9 mouse cellular contexts compared by ENCODE assay signal in the genomic region with DNA sequence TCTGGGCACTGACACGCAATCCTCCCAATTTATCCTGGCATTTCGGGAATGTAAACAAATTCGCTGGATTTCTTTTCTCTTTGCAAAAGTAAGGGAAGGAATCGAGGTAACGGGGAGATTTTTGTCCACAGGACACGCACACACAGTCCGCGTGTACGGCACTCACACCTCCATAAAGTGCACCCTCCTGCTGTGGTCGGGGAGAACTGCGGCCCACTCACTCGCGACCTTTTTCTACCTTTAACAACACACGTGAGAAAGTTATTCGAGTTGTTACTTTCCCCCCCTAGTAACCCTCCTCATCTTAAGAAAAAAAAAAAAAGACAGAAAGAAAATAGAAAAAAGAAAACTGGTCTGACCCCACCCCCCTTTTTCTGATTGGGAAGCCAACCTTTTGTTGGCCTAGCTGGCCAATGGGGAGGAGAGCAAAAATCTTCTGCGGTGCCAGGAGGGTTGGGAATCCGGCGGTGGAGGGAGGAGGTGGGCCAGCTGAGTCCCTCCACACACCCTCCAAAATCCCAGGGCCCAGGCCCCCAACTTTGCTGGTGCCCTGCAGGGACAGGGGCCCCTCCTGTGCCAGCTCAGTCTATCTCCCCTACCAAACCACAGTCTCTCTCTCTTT. TPM values are rescaled to one million over a fixed set of nuclear protein-coding genes. Genes with fewer than 3 reads are reported as not detected.
DNase-seq lines count a peak whose midpoint lies in the region; ATAC-seq and TF ChIP-seq lines count a peak whose summit lies in the region.
"Had no signal": no experiment of that assay in that cellular context is flagged by ENCODE, and none has a peak within 500 bp of the region (broad histone marks: within the 10 kb centered on the region; RNA-seq: fewer than 3 reads in every experiment).

No protein-coding gene starts in this region.

- H3K4me2 ChIP-seq in lung, embryonic 15.5 days, result peak overlapping the region; percentile 77
- peak overlapping the region; percentile 86 for H3K4me2 ChIP-seq in embryonic facial prominence, embryonic 13.5 days
- H3K4me2 ChIP-seq in intestine, postnatal 0 days (replicated peaks; ENCODE audit: low read depth), result peak overlapping the region; percentile 81
- H3K4me2 ChIP-seq in neural tube, embryonic 13.5 days, result peak overlapping the region; percentile 93

- peak overlapping the region; percentile 35; the same call in 1 of the 2 replicates for H3K9ac ChIP-seq in lung, embryonic 15.5 days
- H3K9ac ChIP-seq in embryonic facial prominence, embryonic 13.5 days, result peak overlapping the region; percentile 70; the same call in 1 of the 2 replicates
- H3K9ac ChIP-seq in intestine, postnatal 0 days (ENCODE audit: low read depth, low read length), result no peak overlapping the region
- H3K9ac ChIP-seq in neural tube, embryonic 13.5 days, result peak overlapping the region; percentile 67

- no peaks in the 10 kb centered on the region for H3K9me3 ChIP-seq in lung, embryonic 15.5 days
- no peaks in the 10 kb centered on the region for H3K9me3 ChIP-seq in embryonic facial prominence, embryonic 13.5 days
- no peaks in the 10 kb centered on the region for H3K9me3 ChIP-seq in intestine, postnatal 0 days (ENCODE audit: control insufficient read depth)
- H3K9me3 ChIP-seq in neural tube, embryonic 13.5 days, result no peaks in the 10 kb centered on the region

- peak overlapping the region; percentile 39 for H3K4me3 ChIP-seq in lung, embryonic 15.5 days
- peak overlapping the region; percentile 51 for H3K4me3 ChIP-seq in embryonic facial prominence, embryonic 13.5 days
- peak overlapping the region; percentile 48 for H3K4me3 ChIP-seq in intestine, postnatal 0 days (ENCODE audit: low read depth, low read length)
- peak overlapping the region; percentile 45 for H3K4me3 ChIP-seq in neural tube, embryonic 13.5 days
- no peak overlapping the region for H3K4me3 ChIP-seq in thymus, adult 2 months (ENCODE audit: control insufficient read depth, insufficient read depth, low read length)

- H3K36me3 ChIP-seq in lung, embryonic 15.5 days, result peaks cover 9% of the 10 kb centered on the region
- peaks cover 10% of the 10 kb centered on the region for H3K36me3 ChIP-seq in embryonic facial prominence, embryonic 13.5 days
- peaks cover 8% of the 10 kb centered on the region; the same call in 1 of the 2 replicates for H3K36me3 ChIP-seq in intestine, postnatal 0 days (ENCODE audit: control insufficient read depth, insufficient read depth)
- peaks cover 8% of the 10 kb centered on the region for H3K36me3 ChIP-seq in neural tube, embryonic 13.5 days
- H3K36me3 ChIP-seq in thymus, adult 2 months (ENCODE audit: control insufficient read depth, insufficient read depth, low read length), result peaks cover 7% of the 10 kb centered on the region

- no peak for ATAC-seq in lung, embryonic 15.5 days (ENCODE audit: borderline replicate concordance, extremely low read depth, low FRiP score, low TSS enrichment)
- ATAC-seq in embryonic facial prominence, embryonic 13.5 days (ENCODE audit: insufficient number of reproducible peaks, insufficient read depth, low FRiP score, low TSS enrichment, low read depth), result no peak
- no peak for ATAC-seq in intestine, postnatal 0 days
- no peak for ATAC-seq in neural tube, embryonic 13.5 days (ENCODE audit: low read depth)

- TF ChIP-seq CTCF in intestine, postnatal 0 days (IDR thresholded peaks at IDR 0.05; ENCODE audit: low read depth), result peak; percentile 19; the same call in 1 of the 2 replicates
- TF ChIP-seq CTCF in thymus, adult 2 months (IDR thresholded peaks at IDR 0.05; ENCODE audit: borderline replicate concordance, control insufficient read depth, extremely low read depth, insufficient read depth, low read length, poor library complexity), result no peak

- peaks cover 67% of the 10 kb centered on the region for H3K4me1 ChIP-seq in lung, embryonic 15.5 days
- peaks cover 76% of the 10 kb centered on the region for H3K4me1 ChIP-seq in embryonic facial prominence, embryonic 13.5 days
- peaks cover 19% of the 10 kb centered on the region for H3K4me1 ChIP-seq in intestine, postnatal 0 days (replicated peaks; ENCODE audit: control insufficient read depth, insufficient read depth, low read length)
- H3K4me1 ChIP-seq in neural tube, embryonic 13.5 days (replicated peaks), result peaks cover 81% of the 10 kb centered on the region
- H3K4me1 ChIP-seq in thymus, adult 2 months (replicated peaks; ENCODE audit: control insufficient read depth, insufficient read depth, low read length), result peaks cover 27% of the 10 kb centered on the region

- no peak for TF ChIP-seq POLR2A in thymus, adult 2 months (IDR thresholded peaks at IDR 0.05; ENCODE audit: control insufficient read depth, extremely low read depth, insufficient read depth, low read length, poor library complexity)

- 15% methylated on average over 18 of the region's 18 CpGs for WGBS in lung, embryonic 15.5 days
- 6% methylated on average over 18 of the region's 18 CpGs for WGBS in embryonic facial prominence, embryonic 13.5 days
- WGBS in intestine, postnatal 0 days, result 52% methylated on average over 18 of the region's 18 CpGs
- WGBS in neural tube, embryonic 13.5 days, result 6% methylated on average over 18 of the region's 18 CpGs
- whole genome bisulfite sequencing in thymus, adult 2 months, result 94% methylated on average over 18 of the region's 18 CpGs

- H3K27ac ChIP-seq in lung, embryonic 15.5 days, result no peak overlapping the region
- 0 out of 2 replicates have a peak overlapping the region, but pooled peaks have one; percentile 7 for H3K27ac ChIP-seq in embryonic facial prominence, embryonic 13.5 days
- H3K27ac ChIP-seq in intestine, postnatal 0 days (ENCODE audit: low read depth, low read length), result no peak overlapping the region
- no peak overlapping the region for H3K27ac ChIP-seq in neural tube, embryonic 13.5 days (replicated peaks)
- H3K27ac ChIP-seq in thymus, adult 2 months (ENCODE audit: control insufficient read depth, insufficient read depth, low read length), result no peak overlapping the region

- DNase-seq in lung, adult 18-20 months, result no peak
- DNase-seq in thymus, adult 2 months, result no peak
- no peak for DNase-seq in layer of hippocampus, adult 9-10 months (ENCODE audit: low spot score)
- no peak for DNase-seq in gastrocnemius, adult 8-10 months (ENCODE audit: low spot score in 2 of 2)

- peaks cover 80% of the 10 kb centered on the region for H3K27me3 ChIP-seq in lung, embryonic 15.5 days
- peaks cover 81% of the 10 kb centered on the region for H3K27me3 ChIP-seq in embryonic facial prominence, embryonic 13.5 days
- H3K27me3 ChIP-seq in intestine, postnatal 0 days (replicated peaks; ENCODE audit: control insufficient read depth, insufficient read depth, low read length), result peaks cover 61% of the 10 kb centered on the region
- peaks cover 83% of the 10 kb centered on the region for H3K27me3 ChIP-seq in neural tube, embryonic 13.5 days
- peaks cover 18% of the 10 kb centered on the region for H3K27me3 ChIP-seq in thymus, adult 2 months (ENCODE audit: control insufficient read depth, insufficient read depth, low read length)

RNA-seq across cellular contexts. Expression of gene Cbx8, which starts 2.9 kb away (rescaled TPM):
- polyA plus RNA-seq in lung, embryonic 15.5 days (2015; fragmentation: Nextera tagmentation; extraction: Ambion mirVana), result 9.4 and 11.3 TPM in 2 replicates
- 6.8 and 10.7 TPM in 2 replicates for polyA plus RNA-seq in embryonic facial prominence, embryonic 13.5 days (2015; fragmentation: Nextera tagmentation; extraction: Ambion mirVana)
- polyA plus RNA-seq in intestine, postnatal 0 days (2015; fragmentation: Nextera tagmentation; extraction: Ambion mirVana), result 6.4 and 6.6 TPM in 2 replicates
- 7.0 and 8.5 TPM in 2 replicates for polyA plus RNA-seq in neural tube, embryonic 13.5 days (2015; fragmentation: Nextera tagmentation; extraction: Ambion mirVana)
- polyA plus RNA-seq in thymus, adult 2 months (2012; rRNA removed), result 8.1 and 8.2 TPM in 2 replicates
- 1 to 10 TPM; 1.1 to 3.3 (median 2.5) TPM for total RNA-seq in gastrocnemius, adult 8-10 months (2022)

RNA-seq across cellular contexts. Expression of gene Cbx2, which starts 15.1 kb away (rescaled TPM):
- polyA plus RNA-seq in lung, embryonic 15.5 days (2015; fragmentation: Nextera tagmentation; extraction: Ambion mirVana), result 36.7 and 38.3 TPM in 2 replicates
- polyA plus RNA-seq in embryonic facial prominence, embryonic 13.5 days (2015; fragmentation: Nextera tagmentation; extraction: Ambion mirVana), result 54.4 and 64.8 TPM in 2 replicates
- polyA plus RNA-seq in intestine, postnatal 0 days (2015; fragmentation: Nextera tagmentation; extraction: Ambion mirVana), result 4.9 TPM in 2 replicates
- polyA plus RNA-seq in neural tube, embryonic 13.5 days (2015; fragmentation: Nextera tagmentation; extraction: Ambion mirVana), result 17.4 and 21.4 TPM in 2 replicates
- 20.6 and 22.5 TPM in 2 replicates for polyA plus RNA-seq in thymus, adult 2 months (2012; rRNA removed)
- total RNA-seq in gastrocnemius, adult 8-10 months (2022), result 1 to 10 TPM in 1 of 4 experiments, under 1 TPM in 3; 0.29 to 1.1 (median 0.68) TPM

RNA-seq across cellular contexts. Expression of gene Cbx4, which starts 48.1 kb away (rescaled TPM):
- polyA plus RNA-seq in lung, embryonic 15.5 days (2015; fragmentation: Nextera tagmentation; extraction: Ambion mirVana), result 13.3 and 14.1 TPM in 2 replicates
- polyA plus RNA-seq in embryonic facial prominence, embryonic 13.5 days (2015; fragmentation: Nextera tagmentation; extraction: Ambion mirVana), result 13.0 and 14.4 TPM in 2 replicates
- polyA plus RNA-seq in intestine, postnatal 0 days (2015; fragmentation: Nextera tagmentation; extraction: Ambion mirVana), result 6.5 and 7.6 TPM in 2 replicates
- 14.8 and 16.5 TPM in 2 replicates for polyA plus RNA-seq in neural tube, embryonic 13.5 days (2015; fragmentation: Nextera tagmentation; extraction: Ambion mirVana)
- 54.7 and 56.8 TPM in 2 replicates for polyA plus RNA-seq in thymus, adult 2 months (2012; rRNA removed)
- total RNA-seq in gastrocnemius, adult 8-10 months (2022), result 1 to 10 TPM; 2.1 to 3.0 (median 2.2) TPM

RNA-seq across cellular contexts. Expression of gene Enpp7, which starts 49.9 kb away (rescaled TPM):
- polyA plus RNA-seq in lung, embryonic 15.5 days (2015; fragmentation: Nextera tagmentation; extraction: Ambion mirVana), result not detected in 2 replicates
- not detected in 2 replicates for polyA plus RNA-seq in embryonic facial prominence, embryonic 13.5 days (2015; fragmentation: Nextera tagmentation; extraction: Ambion mirVana)
- 30.9 and 32.3 TPM in 2 replicates for polyA plus RNA-seq in intestine, postnatal 0 days (2015; fragmentation: Nextera tagmentation; extraction: Ambion mirVana)
- polyA plus RNA-seq in neural tube, embryonic 13.5 days (2015; fragmentation: Nextera tagmentation; extraction: Ambion mirVana), result not detected in 2 replicates
- 0.11 and 0.17 TPM in 2 replicates for polyA plus RNA-seq in thymus, adult 2 months (2012; rRNA removed)
- total RNA-seq in gastrocnemius, adult 8-10 months (2022), result not detected
- total RNA-seq: adrenal gland, postnatal 4 days had no signal
